Mouse (Mus musculus) liver, adult 2 months (tissue): ENCODE results near the gene Pdia4. TPM values are rescaled to one million over a fixed set of nuclear protein-coding genes. Genes with fewer than 3 reads are reported as not detected.

Experiments used
- DNase-seq: peaks from one replicate; pipeline ENCODE4 v3.0.0-alpha.2; 2011; ENCODE audit warnings: low read depth, low spot score; ENCODE audit errors: extremely low read depth
- H3K27ac ChIP-seq: fragments of 200-500 bp; replicated peaks from 2 replicates; pipeline ENCODE4 v1.5.1; 2012; ENCODE audit warnings: low read depth, mild to moderate bottlenecking, control low read depth, inconsistent platforms, low read length; ENCODE audit not compliant: insufficient read depth
- H3K27me3 ChIP-seq: fragments of 200-500 bp; 2 replicates; pipeline ENCODE4 v1.6.1; 2012; ENCODE audit warnings: mild to moderate bottlenecking, moderate library complexity, low read length, inconsistent platforms; ENCODE audit not compliant: control insufficient read depth, insufficient read depth
- H3K36me3 ChIP-seq: fragments of 200-500 bp; 2 replicates; pipeline ENCODE4 v1.6.1; 2012; ENCODE audit warnings: low read length, inconsistent platforms; ENCODE audit not compliant: control insufficient read depth, insufficient read depth
- H3K4me1 ChIP-seq: fragments of 200-500 bp; 2 replicates; pipeline ENCODE4 v1.6.1; 2011; ENCODE audit warnings: low read length; ENCODE audit not compliant: control insufficient read depth, insufficient read depth
- H3K4me3 ChIP-seq: fragments of 200-500 bp; 2 replicates; pipeline ENCODE4 v1.5.1; 2011; ENCODE audit warnings: low read depth, mild to moderate bottlenecking, control low read depth, low read length, moderate library complexity; ENCODE audit not compliant: insufficient read depth
- H3K79me2 ChIP-seq: fragments of 200-500 bp; 2 replicates; pipeline ENCODE4 v1.6.1; 2012; ENCODE audit warnings: inconsistent platforms, mild to moderate bottlenecking, low read length, moderate library complexity; ENCODE audit not compliant: control insufficient read depth, insufficient read depth
- H3K9ac ChIP-seq: fragments of 200-500 bp; 2 replicates; pipeline ENCODE4 v1.6.1; 2012; ENCODE audit warnings: low read depth, mild to moderate bottlenecking, control low read depth, inconsistent platforms, low read length
- CTCF ChIP-seq: fragments of 200-500 bp; IDR thresholded peaks from 2 replicates; pipeline ENCODE4 v1.5.1; 2011; ENCODE audit warnings: low read depth, low read length, control low read depth
- POLR2A ChIP-seq: fragments of 200-500 bp; IDR thresholded peaks from 2 replicates; pipeline ENCODE4 v1.6.1; 2011; ENCODE audit warnings: low read length, control low read depth; ENCODE audit not compliant: insufficient read depth; ENCODE audit errors: extremely low read depth
- WGBS: fragments of 180-500 bp; shearing (Covaris S2); methylation state at CpG from one replicate; pipeline ENCODE4 v1.1.7; 2018; 5-methylcytosine and 5-hydroxymethylcytosine counted together
- polyA plus RNA-seq: library from polyadenylated mRNA; depleted of rRNA; stranded (reverse); fragments of >200 nt; gene quantifications from 2 replicates; pipeline ENCODE4 v1.2.3, GENCODE M21; 2012
- total RNA-seq: library from RNA; depleted of rRNA; stranded (reverse); fragments of >200 nt; gene quantifications from 2 replicates; pipeline ENCODE4 v1.2.3, GENCODE M21; 2014

The Pdia4 gene
- total and polyA plus RNA-seq, 2 experiments, result 69.4 to 244 TPM

DNA sequence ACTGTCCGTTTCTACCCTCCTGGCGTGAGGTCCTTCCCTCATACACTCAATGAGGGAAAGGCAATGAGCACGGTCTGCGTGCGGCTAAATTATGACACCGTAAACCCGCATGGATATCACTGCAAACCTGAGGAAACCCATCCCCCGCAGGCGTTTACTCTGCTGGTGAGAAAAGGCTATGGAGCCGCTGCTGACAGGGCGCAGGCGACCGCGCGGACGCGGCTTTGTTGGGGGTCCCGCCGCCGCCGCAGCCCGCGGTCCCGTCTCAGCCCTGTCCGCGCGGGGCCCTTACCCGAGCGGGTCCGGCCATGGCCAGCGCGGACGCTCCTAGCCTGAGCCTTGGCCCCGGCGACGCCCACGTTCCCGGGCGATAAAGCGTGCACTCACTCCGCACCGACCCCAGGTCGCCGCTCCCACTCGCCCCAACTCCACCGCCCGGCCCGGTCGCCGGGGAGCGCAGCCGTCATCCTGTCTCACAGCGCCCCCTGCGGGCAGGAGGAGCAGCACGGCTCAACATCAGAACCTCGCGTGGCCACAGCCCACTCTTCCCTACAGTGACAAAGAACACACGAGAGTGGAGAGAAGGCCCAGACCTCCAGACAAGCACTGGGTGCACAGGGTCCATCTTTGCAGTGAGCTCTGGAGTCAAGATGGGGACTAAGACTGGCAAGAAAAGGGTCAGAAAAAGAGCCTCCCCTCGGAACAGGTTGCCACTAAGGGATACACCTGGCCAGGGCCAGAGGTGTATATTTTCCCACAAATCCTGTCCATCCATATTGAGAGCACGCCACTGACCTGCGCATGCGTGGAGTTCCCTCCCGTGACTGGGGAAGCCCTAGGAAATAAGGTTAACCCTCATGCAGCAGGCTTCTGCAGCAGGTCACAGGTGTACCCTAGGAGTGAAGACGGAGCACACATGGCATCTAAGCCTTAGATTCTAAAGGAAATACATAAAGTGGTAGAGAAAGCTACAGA, 17.2 kb upstream of the Pdia4 start, which contains the start of gene Zfp786:
Zfp786 (minus strand) TSS at position 764 of the 975 bp plus-strand sequence.
- DNase-seq, result peak; percentile 46
- H3K4me3 ChIP-seq, result peak within 1 kb of the TSS; percentile 87
- H3K4me1 ChIP-seq, result peaks cover 1% of the 10 kb centered on the region; the same call in 1 of the 2 replicates
- WGBS, result 2% methylated on average over 62 of the region's 64 CpGs
- H3K27me3 ChIP-seq, result no peaks in the 10 kb centered on the region
- no peak within 1 kb of the TSS; the same call in 1 of the 2 replicates for H3K27ac ChIP-seq
- no peaks in the 10 kb centered on the region for H3K79me2 ChIP-seq
- H3K9ac ChIP-seq, result peak within 1 kb of the TSS; percentile 94
- no peak for TF ChIP-seq POLR2A
- TF ChIP-seq CTCF, result peak; percentile 94
- no peaks in the 10 kb centered on the region for H3K36me3 ChIP-seq

- H3K4me1 ChIP-seq, result no peaks in the 10 kb centered on the region; the same call in 1 of the 2 replicates
- DNase-seq, result peak; percentile 80
- H3K79me2 ChIP-seq, result no peaks in the 10 kb centered on the region
- no peaks in the 10 kb centered on the region for H3K36me3 ChIP-seq
- TF ChIP-seq POLR2A (no peak), CTCF (peak; percentile 48)
- whole genome bisulfite sequencing, result 8% methylated on average over 1 of the region's 1 CpGs
- no peak overlapping the region for H3K9ac ChIP-seq
- H3K27ac ChIP-seq, result no peak overlapping the region
- no peak overlapping the region for H3K4me3 ChIP-seq
- no peaks in the 10 kb centered on the region for H3K27me3 ChIP-seq
These were observed 15.7 kb upstream of the Pdia4 start for GRCm38 (mm10) chr6:47828950-47829349.

DNA sequence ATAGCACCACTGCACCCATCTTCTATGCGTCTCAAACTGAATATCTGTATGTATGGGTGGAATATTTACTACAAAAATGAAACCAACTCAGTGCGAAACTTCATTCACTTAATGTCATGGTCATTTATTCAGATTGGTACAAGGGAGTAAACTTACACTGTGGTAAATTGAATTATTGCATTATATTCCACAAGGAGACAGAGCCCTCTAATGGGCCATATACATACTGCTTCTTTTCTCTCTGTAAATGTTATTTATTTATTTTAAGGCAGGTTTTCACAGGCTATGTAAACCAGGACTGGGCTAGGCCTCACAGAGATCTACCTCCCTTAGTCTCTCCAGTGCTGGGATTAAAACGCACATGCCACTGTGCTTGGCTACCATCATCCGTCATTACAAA, 14.2 kb upstream of the Pdia4 start:
- TF ChIP-seq POLR2A, result no peak
- TF ChIP-seq CTCF, result no peak

GRCm38 (mm10) chr6:47824241-47824640, 11.0 kb upstream of the Pdia4 start:
- H3K79me2 ChIP-seq, result no peaks in the 10 kb centered on the region
- TF ChIP-seq CTCF (no peak), POLR2A (no peak)
- 80% methylated on average over 2 of the region's 2 CpGs for WGBS
- no peaks in the 10 kb centered on the region; the same call in 1 of the 2 replicates for H3K4me1 ChIP-seq
- no peak overlapping the region for H3K9ac ChIP-seq
- DNase-seq, result no peak
- no peaks in the 10 kb centered on the region for H3K36me3 ChIP-seq
- H3K27ac ChIP-seq, result no peak overlapping the region
- H3K4me3 ChIP-seq, result no peak overlapping the region
- H3K27me3 ChIP-seq, result no peaks in the 10 kb centered on the region

More for the DNA sequence above, 14.2 kb upstream of the Pdia4 start:
- Histone ChIP-seq H3K36me3 (no peaks in the 10 kb centered on the region), H3K27me3 (no peaks in the 10 kb centered on the region), H3K79me2 (no peaks in the 10 kb centered on the region), H3K4me1 (no peaks in the 10 kb centered on the region; the same call in 1 of the 2 replicates), H3K4me3 (no peak overlapping the region), H3K27ac (no peak overlapping the region), H3K9ac (no peak overlapping the region)
- no peak for DNase-seq
- WGBS, result 90% methylated on average over 4 of the region's 4 CpGs

DNA sequence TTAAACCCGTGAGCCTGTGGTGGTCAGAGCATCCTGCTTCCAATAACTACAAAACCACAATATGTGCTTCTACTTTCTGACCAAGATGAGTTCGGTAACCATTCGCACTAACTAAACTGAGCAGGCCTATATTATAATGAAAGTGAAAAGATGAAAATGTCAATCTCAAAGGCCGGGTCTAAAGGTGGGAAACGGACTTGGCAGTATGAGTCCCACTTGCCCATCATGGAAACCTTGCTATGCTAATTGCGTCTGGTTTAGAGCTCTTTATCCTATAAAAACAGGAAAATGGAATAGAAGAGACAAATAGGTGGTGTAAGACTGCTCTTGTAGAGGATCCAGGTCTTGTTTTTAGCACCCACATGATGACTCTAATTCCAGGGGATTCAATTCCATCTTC, 8.5 kb upstream of the Pdia4 start:
- Histone ChIP-seq H3K27ac (no peak overlapping the region), H3K9ac (no peak overlapping the region), H3K79me2 (no peaks in the 10 kb centered on the region), H3K36me3 (no peaks in the 10 kb centered on the region), H3K4me3 (no peak overlapping the region), H3K4me1 (no peaks in the 10 kb centered on the region), H3K27me3 (no peaks in the 10 kb centered on the region)
- TF ChIP-seq POLR2A (no peak), CTCF (no peak)
- WGBS, result 97% methylated on average over 6 of the region's 6 CpGs
- no peak for DNase-seq
